Mouse (Mus musculus) brain, adult 2 months (tissue): ENCODE data around the gene Edn1.

Source experiments
- DNase-seq: peaks from one replicate; pipeline ENCODE4 v3.0.0; 2011; ENCODE audit warnings: low read depth, low spot score

Gene Edn1

DNA sequence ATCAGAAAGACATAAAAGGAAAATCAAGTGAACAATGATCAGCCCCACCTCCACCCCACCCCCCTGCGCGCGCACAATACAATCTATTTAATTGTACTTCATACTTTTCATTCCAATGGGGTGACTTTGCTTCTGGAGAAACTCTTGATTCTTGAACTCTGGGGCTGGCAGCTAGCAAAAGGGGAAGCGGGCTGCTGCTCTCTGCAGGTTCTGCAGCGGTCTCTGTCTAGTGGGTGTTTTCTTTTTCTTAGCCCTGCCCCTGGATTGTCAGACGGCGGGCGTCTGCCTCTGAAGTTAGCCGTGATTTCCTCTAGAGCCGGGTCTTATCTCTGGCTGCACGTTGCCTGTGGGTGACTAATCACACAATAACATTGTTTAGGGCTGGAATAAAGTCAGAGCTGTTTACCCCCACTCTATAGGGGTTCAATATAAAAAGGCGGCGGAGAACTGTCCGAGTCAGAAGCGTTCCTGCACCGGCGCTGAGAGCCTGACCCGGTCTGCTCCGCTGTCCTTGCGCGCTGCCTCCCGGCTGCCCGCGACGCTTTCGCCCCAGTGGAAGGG lies at the start of gene Edn1:
Gene Edn1 (plus strand): TSS at position 316 of the 561 bp plus-strand sequence.
- DNase-seq = peak; percentile 28

DNA sequence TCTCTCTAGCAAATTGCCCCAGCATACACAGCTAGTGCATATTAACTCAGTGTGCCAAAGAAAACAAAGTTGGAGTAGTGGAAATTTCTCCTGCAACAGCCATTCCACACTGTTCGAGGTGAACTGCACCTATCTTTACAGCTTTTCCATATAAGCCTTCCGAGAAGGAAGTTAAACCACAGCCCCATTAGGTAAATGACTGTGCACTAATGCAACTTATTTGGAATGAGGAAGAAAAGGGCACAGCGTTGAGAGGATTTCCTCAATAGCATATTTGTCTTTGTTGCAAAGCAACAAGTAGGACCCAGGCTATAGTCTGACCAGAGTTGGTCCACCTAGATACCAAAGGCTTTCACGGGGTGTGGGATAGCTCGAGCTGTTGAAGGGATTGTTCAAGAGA lies 47.5 kb upstream of the Edn1 start:
- no peak for DNase-seq

DNA sequence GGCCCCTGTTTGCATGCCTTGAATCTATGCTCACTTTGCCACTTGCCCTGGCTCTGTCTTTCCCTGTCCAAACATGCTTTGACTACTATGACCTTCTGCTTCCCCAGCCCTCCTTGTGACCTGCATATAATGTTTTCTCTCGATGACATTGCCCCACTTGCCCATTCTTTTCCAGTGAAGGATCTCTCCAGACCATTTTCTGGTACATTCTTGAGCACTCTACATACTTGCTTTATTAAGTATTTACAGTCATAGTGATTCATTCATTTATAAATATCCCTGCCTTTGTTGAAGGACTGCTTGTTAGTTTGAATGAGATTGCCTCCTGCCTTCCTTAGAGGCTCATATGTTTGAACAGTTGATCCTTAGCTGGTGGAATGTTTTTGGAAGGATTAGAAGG lies 46.2 kb upstream of the Edn1 start:
- no peak for DNase-seq

DNA sequence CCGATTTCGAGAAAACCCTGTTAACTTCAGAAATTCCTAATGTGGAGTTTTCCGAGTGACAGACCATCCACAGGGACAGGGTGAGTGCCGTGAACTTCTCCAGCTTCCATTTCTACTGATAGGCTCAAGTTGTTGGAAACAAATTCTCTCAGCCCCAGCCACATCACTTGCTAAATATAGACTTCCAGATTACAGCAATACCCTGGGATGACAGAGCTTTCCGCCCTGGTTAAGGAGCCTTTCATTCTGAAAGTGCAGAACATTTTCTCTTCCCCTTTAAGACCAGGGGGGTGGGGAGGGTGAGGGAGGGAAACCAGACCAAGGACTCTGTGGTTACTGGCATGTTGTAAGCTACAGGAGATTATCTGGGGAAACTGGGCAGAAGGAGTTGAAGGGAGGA lies 42.9 kb upstream of the Edn1 start:
- peak; percentile 46 for DNase-seq

DNA sequence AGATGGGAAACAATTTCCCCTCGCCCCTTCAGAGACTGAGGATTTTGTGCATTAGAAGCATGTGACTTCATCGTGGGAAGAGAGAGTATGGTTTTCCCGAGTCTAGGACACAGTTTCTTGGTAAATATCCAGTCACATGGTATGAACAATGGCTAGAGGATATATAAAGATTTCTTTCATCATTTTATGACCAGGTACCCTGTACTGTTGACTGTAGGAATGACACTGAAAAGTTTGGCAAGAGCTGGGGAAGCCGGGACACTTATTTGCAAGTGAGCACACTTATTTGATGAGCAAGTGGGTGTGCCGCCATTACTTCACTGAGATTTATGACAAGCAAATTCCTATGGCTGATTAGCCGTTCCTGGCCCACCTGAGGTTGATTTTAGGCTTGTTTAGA lies 40.6 kb upstream of the Edn1 start:
- no peak for DNase-seq

DNA sequence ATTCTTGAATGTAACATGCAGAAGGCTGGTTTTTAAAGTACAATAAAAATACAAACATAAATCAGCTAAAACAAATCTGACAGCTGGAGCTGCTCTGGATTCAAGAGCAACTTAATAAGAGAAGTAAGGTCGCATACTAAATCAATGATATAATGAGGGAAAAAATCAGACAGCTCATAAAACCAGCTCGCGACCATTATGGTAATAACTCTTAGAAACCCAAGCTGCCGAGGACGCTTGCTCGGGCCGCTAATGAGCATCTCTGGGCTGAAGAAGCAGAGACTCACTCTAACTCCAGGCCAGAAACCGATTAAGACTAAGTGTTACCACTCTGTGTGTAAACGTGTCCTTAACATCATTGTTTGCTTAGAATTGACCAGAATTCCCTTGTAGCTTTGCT lies 31.2 kb upstream of the Edn1 start:
- DNase-seq = no peak

DNA sequence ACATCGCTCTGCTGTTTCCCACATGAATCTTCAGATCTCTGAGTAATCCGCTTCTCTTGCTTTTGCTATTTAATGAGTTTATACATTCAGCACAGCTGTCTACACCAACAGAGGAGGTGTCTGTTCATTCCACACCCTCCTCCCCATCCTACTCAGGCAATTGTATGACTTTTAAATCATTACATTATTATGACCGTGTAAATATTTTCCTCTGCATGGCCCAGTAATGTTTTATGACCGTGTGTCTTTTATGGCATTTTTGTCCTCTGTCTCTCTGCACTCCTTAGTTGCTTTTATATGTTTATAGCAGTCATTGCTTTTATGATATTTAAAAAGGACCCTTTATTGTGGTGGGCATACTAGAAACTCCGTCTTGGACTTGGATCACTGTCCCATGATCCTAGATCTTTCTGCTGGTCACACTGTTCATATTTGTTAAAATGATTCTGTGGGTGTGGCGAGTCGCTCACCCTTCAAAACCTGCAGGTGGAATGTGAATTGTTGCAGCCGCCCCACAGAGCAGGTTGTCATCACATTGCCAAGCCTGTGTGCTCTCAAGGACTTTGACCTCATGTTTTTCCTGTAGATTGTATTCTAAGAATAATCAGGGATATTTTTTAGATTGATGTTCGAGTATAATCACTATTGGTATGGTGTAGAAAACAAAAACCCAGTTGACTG lies 24.4 kb upstream of the Edn1 start:
- DNase-seq = peak; percentile 30

DNA sequence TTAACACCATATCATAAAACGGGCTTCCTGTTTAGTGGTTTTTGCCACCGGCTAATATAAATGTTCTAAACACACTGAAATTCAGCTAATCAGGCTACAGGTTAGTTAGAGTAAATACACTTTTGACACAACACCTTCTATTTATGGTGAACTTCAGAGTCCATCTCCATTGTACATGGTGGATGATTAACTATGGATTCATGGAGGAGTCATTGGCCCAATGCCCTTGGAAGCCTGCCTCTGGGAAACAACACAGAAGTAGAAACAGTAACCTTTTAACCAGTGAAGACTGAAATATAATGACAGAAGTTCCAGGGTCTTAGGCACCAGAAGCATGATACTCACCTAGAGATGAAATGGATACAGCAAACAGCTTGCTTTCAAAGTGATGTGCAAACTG lies 23.5 kb upstream of the Edn1 start:
- no peak for DNase-seq

DNA sequence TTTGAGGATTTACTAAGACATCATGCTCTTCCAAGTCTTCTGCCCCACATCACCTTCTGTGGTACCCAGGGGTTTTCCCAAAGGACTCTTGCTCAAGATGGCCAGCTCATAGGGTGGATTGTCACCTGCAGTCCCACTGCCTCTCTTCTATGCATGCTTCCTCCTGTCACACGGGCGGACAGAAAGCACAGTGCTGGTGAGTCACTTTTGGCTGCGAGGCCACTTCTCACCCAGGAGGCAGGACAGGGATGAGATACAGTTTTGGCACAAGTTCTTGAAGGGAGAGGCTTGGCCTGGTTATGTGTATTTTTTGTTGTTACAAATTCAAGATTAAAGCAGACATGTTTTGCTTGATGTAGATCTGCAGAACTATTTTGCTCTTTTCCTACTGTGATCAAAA lies 15.4 kb upstream of the Edn1 start:
- peak; percentile 41 for DNase-seq

DNA sequence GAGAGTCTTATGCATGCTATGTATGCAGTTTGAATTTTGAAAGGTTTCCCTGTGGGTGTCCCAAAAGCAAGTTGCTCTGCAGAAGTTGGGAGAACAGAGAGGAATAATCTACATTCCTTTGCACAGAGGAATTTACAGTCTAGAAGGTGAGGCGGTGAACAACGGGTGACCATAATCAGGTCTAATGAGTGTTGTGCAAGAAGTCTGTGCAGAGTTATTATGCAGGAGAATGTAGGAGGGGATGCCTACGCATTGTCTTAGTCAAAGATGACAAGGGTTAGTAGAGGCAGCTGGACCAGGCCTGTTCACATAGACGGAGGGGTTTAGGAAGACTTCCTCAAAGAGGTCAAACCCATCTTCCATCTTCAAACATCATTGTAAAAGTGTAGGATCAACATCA lies 14.5 kb upstream of the Edn1 start:
- no peak for DNase-seq

DNA sequence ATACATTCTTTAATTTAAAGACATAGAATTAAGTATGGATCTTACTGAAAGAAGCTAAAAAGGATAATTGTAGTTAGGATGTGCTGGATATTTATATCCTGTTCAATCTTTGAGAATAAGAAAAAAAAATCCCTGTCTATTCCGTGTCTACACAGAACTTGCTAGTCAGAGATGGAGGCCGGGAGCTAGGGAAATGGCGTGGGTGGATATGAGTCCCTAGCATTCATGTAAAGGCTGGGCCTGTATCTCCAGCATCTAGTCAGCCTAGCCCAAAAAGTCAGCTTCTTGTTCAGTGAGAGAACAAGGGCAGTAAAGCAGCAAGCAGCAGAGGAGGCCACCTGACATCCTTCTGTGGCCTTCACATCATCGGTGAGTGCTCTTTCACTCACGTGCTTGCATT lies 8.7 kb upstream of the Edn1 start:
- peak; percentile 50 for DNase-seq

DNA sequence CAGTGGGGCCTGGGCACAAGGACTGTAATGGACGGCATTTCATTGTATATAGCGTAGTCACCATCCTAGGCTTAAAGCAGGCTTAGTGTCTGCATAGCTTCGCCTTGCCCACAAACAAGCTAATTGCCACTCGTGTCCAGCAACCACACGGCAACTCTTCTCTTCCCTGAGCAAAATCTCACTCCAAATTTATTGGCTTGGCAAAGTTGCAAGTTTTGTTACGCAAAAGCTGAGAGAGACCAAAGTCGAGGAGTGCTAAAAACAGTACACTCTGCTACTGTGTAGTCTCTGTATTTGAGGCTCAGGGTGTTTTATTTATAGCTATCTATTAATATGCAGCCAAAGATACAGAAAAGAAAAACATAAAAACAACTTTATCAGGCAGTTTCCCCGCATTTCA lies 3.0 kb upstream of the Edn1 start:
- peak; percentile 60 for DNase-seq

DNA sequence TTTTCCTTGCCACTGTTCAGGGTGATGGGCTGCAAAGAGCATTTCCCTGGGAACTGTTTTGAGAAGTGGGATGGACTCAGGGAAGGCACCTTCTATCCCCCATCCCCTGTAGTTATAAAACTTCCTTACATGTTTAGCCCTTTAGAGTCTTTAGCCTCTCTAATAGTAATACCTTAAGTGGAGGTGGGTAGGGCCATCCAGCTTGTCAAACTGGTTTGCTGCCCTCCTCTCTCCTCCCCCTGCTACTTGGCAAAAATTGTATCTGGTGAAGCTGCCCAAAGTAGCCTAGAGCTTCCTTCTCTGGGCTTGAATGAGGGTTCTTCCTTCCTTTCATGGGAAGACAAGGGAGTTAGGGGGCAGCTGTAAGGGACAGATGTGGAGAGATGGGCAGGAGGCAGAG lies 2.5 kb upstream of the Edn1 start:
- no peak for DNase-seq

DNA sequence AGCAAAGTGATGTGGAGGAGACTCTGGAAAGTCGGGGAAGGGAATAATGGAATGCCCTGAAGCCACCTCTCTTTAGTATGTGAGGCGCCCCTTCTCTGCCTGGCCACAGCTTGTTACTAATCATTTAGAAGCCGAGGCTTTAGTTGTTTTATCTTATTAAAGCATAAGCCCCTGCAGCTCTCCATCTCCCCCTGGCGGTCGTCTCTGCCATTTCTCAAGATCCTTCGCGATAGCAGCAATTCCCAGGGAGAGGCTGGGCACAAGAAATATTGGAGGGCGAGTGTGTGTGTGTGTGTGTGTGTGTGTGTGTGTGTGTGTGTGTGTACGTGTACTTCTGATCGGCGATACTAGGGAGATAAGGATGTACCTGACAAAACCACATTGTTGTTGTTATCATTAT lies 709 bp upstream of the Edn1 start:
- peak; percentile 79 for DNase-seq

DNA sequence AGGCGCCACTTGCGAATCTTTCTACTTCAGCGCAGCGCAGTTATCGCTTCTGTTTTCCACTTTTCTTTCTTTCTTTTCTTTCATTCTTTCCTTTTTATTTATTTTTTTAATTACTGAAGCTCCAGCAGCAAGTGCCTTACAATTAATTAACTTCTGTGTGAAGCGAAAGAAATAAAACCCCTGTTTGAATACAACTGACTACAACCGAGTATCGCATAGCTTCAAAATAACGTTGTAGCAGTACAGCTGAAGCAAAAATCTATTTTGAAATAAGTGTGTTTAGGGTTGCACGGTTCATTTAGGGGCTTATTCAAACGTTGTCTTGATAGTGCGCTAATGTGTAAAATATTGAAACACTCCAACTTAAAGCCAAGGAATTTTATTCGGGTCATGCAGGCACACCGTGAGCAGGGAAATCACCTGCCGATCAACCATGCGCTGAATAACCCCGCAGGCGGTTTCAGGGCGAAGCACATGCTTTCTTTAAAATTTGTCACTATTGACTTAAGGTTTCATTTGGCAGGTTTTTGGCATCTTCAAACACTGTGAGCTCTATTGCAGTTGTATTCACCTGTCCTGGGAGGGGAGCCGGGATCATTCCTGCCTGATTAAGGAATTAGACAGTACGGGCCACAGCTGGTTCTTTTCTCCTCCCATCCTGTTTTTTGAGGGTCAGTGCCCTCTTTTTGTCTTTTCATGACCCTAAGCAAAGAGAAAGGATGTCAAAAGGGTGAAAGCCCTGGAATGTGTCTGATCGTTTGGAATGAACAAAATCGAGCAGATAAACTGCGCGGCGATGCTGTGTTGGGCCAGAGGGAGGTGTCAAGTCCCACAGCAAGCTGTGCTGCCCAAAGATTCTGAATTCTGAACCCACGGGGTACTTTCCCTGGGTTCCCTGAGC lies 935 bp downstream of the Edn1 start:
- DNase-seq = peak; percentile 19

DNA sequence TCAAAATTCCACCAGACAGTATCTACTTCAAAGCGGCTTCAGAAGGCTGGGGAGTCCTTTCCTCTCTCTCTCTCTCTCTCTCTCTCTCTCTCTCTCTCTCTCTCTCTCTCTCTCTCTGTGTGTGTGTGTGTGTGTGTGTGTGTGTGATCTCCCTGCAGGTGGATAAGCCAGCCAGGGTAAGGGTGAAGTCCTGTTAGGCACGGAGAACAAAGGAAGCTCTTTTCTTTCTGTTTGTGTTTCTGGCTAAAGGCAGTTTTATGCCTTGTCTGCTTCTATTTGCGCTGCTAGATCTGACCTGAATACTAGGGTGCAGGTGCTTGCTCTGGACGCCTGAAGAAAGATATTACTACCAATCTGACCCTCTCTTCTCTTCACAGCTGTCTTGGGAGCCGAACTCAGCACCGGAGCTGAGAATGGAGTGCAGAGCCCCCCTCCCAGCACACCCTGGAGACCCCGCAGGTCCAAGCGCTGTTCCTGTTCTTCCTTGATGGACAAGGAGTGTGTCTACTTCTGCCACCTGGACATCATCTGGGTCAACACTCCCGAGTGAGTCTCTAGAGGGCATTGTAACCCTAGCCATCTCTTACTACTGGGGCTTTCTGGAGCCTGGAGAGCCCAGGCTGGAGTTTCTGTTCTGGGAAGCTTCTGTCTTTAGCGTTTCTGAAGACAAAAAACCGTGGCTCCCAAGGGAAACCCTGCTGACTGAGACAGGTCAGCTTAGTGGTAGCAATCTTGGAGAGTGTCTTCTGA lies 2.1 kb downstream of the Edn1 start:
- DNase-seq = peak; percentile 35

DNA sequence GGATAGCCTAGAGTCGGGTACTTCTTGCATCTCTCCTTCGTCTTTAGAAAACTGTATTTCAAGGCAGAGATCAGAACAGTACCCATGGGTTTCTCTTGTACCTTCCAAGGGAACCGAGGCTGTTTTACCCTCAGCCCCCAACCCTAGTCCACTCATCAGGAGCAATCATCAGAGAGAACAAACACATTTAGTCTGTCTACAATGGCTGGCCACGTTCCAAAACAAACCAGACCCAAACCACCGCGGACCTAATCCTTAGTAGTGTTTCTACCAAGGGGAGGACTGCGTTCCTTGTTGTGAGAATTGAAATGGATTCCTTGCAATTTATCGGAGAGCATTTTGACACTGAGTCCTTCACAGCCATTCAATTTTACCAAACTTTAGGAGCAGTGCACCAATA lies 2.9 kb downstream of the Edn1 start:
- DNase-seq = no peak

DNA sequence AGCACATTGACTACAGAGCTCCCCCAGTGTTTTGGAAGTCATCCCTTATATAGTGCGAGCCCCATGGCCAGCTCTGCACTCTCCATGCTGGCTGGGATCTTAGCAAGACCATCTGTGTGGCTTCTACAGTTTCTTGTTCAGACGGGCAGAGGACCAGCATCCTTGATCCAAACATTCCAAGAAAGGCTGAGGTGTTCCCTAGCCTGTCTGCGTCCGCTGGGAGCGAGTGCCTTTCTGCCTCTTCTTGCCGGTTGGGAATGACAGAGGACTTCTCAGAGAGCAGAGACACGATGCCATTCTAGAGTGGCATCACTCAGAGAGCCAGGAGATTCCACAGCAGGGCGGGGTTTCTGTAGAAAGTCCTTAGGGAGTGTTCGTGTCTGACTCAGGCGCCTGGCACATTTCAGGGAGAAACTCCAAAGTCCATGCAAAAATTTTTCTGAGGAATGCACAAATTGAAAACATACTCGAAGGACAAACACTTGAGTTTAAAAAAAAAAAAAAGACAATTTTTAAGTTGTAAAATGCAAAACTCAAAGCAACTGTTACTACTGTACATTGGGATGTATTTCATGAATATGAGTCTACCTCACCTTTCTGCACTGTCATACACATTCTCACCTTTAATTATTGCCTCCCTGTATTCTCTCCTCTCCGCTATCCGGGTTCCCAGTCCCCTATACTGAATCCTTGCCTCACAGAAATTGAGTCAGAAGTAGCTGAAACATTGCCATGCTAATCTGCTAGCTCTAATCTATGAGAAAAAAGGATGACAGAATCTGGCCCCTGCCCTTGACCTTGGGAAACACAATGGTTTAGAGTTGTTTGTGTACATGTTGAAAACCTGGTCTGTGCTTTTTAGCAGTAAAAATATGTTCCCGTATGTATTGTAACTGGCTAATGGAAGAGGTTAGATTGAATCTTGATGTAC lies 5.9 kb downstream of the Edn1 start:
- DNase-seq = no peak

DNA sequence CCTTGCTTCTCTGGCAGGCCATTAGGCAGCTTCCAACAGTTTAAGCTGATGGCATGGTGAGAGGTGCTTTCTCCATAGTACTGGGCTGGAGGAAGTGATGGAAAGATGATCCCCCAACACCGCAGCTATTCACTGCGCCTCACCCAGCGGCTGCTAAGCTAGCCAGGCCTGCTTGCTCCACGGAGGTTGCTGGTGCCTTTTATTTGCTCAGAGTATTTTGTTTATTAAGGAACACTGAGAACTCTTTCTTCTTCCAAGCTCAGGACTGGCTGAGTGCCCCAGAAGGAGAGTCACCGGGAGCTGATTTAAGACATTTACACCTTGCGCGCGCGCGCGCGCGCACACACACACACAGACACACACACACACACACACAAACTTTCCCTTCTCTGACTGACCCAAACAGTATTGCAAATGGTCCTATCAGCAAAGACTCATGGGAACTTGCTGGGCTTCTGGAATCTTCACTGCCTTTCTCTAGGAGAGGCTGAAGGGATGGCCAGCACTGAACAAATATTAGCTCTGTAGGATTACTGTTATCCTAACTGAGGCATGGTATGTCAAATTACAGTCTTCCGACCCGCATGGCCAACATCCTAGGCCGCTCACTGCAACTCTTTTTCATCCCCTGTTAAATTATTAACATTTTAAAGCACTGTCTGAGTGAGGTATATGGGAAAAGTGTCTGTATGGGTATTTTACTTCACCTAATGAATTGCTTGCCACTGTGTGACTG lies 7.3 kb downstream of the Edn1 start:
- DNase-seq = no peak

DNA sequence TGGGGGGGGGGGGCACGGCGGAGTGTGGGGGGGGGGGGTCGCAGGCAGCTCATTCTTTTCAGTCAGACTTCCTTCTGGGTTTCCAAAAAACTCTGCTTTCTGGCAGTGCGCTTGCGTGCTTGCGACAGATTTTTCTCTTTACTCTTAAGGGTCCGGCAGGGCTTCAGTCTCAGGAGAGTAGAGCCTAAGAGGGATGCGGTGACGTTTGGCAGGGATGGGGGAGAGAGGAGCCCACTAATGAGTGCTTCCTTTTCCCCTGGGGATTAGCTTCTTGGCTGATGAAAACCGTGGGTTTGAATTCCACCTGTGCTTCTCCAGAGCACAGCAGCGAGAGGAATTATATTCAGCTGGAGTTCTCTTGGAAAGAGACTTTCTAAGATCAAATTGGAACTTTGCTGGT lies 8.5 kb downstream of the Edn1 start:
- DNase-seq = peak; percentile 17
